Mouse (Mus musculus): ENCODE results near the gene Atg2a.

The Atg2a gene

DNA sequence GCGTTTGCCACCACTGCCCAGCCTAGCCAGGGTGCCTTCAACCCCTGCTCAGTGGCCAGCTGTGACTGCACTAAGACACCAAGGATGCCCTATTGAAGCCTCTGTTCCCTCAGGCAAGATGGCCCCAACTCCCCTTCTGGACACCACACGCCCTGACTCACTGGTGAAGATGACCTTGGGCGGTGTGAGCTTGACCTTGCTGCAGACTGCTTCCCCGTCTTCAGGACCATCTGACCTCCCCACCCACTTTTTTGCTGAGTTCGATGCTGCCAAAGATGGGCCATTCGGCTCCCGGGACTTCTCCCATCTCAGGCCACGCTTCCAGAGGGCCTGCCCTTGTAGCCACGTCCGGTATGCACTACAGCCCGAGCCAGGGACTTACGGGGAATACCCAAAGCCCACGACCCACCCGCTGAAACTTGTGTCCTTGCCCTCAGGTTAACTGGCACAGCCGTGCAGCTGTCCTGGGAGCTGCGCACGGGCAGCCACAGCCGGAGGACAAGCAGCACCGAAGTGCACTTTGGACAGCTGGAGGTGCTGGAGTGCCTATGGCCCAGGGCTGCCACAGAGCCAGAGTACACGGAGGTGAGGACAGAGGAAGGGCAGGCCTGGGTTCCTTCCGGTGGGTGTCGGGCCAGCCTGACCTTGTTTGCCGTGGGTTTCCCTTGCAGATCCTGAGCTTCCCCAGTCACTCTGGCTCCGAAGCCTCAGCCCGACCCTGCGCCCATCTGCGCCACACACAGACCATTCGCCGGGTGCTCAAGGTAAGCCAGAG is 6.2 kb downstream of the Atg2a start:
- DNase-seq (ENCODE audit: low read depth, low spot score), result peak; percentile 73

DNA sequence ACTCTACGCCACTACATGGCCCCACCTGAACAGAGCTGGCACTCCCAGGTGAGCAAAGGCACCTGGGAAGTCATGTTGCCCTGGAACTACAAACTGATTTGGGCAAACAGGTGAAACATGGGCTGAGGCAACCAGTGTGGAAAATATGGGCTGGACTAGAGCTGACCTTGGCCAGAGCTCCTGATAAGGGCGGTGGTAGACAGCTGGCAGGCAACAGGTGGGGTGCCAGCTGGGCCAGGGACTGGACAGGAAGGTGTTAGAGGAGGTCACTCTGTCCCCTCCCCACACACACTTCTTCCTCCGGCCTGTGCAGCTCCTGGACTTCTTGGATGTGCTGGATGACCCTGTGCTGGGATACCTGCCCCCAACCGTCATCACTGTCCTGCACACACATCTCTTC is 11.6 kb downstream of the Atg2a start:
- DNase-seq (ENCODE audit: low read depth, low spot score), result no peak

DNA sequence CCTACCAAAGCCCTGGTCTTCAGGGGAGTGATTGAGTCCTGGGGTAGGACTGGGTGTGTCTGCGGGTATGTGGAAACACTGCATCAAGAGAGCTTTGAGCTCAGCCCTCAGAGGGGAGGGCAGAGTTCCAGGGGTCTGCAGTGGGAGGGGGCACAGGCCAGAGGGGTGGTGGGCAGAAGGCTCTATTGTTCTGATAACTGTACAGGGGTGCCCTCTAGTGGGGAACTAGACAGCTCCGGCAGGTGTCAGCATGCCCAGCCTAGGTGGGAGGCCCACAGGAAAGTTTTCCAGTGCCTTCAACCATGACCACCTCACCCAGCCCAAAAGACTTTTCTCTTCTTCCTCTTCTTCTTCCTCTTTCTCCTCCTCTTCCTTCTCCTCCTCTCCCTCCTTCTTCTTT is 19.0 kb downstream of the Atg2a start:
- peak; percentile 52 for DNase-seq (ENCODE audit: low read depth, low spot score)

DNA sequence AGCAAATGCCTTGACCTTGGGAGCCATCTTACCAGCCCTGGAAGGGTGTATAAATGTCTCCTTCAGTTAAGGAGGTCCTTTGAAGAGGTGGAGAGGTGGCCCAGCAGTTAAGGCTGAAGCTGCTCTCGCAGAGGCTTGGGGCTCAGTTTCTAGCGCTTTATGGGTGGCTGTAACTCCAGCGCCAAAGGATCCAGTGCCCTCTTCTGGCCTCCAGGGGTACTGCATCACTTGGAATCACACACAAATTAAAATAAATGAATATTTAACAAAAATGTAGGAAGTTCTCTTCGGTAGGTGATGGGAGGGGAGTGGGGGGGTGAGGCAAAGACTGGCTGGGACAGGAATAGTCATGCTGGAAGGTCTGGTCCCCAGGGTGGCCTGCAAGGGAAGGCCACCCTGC is 19.5 kb downstream of the Atg2a start:
- DNase-seq (ENCODE audit: low read depth, low spot score), result peak; percentile 48

DNA sequence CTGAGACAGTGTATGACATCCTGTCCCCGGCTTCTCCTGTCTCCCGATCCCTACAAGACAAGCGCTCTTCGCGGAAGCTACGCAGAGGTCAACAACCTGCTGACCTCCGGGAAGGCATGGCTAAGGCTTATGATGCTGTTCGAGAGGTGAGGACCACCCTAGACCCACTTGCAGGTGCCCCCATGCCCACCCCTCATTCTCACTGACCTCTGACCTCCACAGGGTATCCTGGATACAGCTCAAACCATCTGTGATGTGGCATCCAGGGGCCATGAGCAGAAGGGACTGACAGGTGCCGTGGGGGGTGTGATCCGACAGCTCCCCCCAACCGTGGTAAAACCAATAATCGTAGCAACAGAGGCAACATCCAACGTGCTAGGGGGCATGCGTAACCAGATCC is 19.9 kb downstream of the Atg2a start:
- DNase-seq (ENCODE audit: low read depth, low spot score), result no peak

DNA sequence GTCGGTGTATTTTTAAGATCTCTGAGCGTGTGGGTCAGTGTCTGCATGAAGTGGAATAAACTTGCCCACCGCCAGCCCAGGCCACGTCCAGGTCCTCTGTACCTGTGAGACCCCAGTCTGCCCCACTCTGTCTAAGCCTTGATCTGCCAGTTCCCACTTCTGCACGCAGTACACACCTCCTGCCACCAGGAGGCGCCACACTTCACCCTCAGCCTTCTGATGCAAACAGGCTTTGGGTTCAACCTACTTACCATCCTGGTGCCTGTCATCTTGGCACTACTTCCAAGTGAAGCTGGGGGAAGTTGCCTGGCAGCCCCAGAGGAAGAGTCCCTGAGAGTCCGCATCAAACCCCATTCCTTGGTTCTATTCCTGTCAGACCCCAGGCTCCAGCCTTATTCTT is 20.8 kb downstream of the Atg2a start:
- peak; percentile 83 for DNase-seq (ENCODE audit: low read depth, low spot score)

DNA sequence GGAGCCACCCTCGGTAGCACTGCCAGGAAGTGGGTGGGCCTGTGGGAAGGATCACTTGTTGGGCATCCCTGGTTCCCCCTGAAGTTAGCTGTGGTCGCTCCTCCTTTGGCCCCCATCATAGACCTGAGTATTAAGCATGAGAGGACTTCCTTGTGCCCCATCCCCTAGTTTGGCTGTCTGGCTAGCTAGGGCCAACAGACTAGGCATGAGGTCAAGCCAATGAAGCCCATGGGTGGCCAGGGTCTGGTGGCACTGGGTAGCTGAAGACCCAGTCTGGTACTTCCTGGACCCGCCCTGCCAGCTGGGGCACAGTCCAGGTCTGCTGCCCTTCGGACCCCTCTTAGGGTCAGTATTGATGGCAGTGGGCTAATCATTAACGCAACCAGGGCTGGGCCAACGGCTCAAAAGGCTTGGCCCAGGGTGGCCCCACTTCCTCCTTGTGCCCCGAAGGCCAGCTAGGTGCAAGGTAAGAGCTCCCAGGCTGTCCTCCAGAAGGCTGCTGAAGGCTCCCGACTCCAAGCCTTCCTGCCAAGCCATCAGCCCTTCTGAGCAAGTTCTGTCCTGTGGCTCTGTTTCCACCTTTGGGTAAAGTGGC is 21.5 kb downstream of the Atg2a start:
- DNase-seq (ENCODE audit: low read depth, low spot score), result no peak

DNA sequence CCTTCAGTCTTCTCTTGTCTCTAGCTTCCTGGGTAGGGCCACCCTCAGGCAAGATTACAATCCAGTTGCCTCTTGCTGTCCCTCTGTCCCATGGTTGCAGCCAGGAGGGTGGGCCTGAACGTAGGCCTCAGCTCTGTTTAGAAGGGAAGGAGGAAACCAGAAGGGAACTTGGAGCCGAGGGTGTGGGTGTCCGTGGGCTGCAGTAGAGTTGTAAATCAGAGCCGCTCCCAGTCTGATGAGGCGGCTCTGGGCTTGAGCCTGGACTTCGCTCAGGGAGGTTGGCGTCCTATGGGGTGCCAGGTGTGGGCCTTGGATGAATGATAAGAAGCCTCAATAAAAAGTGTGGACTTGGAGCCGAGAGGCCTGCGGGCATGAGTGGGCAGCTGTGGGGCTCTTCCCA is 22.7 kb downstream of the Atg2a start:
- DNase-seq (ENCODE audit: low read depth, low spot score), result no peak

DNA sequence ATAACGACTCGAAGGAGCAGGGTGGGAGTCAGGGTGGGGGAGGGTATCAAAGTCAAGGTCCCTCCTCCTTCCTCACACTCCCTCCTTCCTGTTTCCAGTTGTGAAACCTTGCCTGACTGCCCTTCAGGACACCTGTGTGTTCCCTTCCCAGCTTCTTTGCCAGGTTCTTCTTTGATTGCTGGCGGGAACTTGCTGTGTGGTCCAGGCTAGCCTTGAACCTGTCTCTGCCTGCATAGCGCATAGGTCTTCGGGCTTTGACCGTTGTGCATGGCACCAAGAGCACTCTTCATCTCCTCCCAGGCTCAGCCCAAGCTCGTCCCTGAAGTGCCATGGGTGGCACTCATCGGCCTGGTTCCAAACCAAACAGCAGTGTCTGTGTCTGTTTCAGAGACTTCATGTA is 23.5 kb downstream of the Atg2a start:
- no peak for DNase-seq (ENCODE audit: low read depth, low spot score)

DNA sequence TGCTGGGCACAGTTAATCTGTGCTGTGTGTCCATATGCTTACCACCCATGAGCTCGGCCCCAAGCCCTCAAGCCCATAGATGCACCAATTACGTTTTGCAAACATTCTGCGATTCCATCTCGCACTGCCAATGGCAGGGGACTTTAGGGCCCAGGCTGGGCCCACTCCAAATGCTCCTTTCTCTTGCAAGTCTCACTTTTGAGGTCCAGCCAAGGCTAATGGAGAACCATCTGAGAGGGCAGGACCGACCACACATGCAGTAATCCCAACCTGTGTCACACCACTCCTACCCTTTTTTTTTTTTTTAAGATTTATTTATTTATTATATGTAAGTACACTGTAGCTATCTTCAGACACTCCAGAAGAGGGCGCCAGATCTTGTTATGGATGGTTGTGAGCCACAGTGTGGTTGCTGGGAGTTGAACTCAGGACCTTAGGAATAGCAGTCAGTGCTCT is 24.3 kb downstream of the Atg2a start:
- no peak for DNase-seq (ENCODE audit: low read depth, low spot score)

DNA sequence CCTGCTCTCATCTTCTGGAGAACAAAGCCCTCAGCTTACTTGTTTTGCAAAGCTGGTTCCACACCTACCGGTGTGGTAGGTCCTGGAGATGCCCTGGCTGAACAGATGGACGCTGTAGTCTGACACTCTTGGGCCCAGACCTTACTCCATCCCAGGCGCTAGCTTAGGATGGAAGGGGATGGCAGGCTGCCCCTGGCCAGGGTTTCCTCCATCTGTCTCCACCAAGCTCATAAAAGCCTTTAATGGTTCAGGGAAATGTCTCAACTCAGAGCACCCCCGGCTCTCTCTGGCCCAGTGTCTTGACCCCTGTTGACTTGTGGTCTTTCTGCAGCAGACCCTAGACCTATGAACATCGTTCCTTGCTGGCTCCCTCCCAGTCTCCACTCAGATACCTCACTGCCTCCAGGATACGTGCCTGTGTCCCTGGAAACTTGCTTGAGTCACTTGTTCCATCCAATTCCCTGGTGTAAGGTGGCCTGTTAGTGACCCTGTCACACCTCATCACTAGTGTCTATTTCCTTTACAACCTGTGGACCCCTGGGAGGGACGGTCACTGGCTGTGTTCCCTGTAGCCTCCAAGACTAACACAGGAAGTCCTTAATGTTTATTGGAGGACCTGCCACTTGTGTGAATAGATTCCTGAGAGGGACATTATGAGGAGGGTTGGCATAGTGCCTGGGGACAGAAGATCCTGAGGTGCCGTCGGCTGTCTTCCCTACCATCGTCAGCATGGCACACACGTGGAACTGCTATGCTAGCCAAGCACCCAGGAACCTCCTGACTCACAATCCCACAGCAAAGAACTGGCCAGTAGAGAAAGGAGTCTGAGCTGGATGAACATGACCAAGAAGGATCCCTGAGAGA is 26.1 kb downstream of the Atg2a start:
- DNase-seq (ENCODE audit: low read depth, low spot score), result no peak

DNA sequence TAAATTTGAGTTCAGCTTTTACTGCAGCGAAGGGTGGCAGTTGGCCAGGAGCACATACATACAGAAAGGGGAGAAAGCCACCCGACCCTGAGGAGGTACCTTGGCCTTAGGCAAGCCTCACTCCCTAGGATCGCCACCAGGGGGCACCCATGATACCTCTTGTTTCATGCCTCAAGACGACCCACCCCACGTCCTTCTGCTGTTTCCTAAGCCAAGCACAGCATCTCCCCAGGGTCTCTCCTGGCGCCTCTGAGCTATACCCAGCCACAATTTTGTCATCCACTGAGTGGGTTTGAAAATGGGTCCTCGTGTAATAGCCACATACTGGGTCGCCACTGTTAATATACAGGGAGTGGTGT is 26.7 kb downstream of the Atg2a start:
- DNase-seq (ENCODE audit: low read depth, low spot score), result peak; percentile 96

DNA sequence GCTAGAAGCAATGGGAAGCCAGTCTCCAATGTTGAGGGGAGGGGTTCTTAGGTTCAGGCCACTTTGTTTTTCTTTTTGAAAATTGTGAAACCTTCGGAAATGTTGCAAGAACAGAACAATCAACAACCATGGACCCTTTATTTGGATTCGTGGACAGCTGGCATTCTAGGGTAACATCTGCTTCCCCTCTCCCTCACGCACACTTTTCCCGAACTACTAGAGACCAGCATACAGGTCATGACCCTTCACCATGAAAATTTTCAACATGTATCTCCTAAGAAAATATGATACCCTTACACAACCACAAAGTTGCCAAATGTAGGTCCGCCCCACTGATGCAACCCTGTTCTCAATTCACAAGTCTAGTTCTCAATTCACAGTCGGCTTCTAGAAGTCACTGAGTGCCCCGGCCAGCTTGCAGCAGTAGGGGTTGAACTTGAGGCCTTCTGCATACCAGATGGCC is 27.2 kb downstream of the Atg2a start:
- no peak for DNase-seq (ENCODE audit: low read depth, low spot score)

DNA sequence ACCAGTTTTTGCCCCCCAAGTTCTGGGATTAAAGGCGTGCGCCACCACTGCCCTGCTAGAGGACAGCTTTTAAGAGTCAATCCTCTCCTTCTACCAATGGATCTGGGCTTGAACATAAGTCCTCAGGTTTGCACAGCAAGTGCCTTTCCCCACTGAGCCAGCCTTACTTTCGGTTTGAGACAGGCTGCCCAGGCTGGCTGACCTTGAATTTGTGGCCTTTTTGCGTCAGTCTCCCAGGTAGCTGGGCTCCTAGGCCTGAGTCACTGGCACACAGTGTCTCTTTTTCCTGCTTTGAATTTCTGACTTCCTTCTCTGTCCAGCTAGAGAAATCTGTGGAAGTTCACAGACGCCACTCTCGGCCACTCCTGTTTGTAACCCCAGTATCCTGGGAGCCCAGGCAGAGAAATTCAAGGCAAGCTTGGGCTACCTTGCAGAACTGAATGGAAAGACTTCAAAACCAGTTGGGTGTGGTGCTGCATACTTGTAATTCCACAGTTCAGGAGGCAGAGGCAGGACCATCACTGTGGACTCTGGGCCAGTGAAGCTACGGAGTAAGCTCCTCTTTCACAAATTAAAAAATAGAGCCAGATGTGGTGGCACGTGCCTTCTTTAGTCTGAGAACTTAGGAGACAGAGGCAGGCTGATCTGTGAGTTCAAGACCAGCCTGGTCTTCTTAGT is 28.5 kb downstream of the Atg2a start:
- peak; percentile 90 for DNase-seq (ENCODE audit: low read depth, low spot score)

DNA sequence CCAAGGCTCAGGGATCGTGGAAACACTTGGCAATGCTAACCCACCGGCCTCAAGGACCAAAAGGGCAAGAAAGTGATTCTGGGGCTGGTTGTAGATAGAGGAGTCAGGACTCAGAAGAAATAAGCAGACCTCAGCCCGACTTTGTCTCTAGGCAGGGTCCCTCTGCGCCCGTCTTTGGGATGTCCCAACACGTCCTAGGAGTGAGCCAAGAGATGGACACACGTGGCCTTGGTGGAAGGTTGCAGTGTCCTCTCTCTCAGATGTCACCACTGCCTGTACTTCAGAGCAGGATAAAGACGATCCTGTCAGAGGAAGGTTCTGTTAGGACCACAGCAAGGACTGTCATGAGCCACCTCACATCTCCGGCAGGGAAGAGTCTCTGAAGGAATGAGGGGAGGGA is 29.2 kb downstream of the Atg2a start:
- DNase-seq (ENCODE audit: low read depth, low spot score), result peak; percentile 39

DNA sequence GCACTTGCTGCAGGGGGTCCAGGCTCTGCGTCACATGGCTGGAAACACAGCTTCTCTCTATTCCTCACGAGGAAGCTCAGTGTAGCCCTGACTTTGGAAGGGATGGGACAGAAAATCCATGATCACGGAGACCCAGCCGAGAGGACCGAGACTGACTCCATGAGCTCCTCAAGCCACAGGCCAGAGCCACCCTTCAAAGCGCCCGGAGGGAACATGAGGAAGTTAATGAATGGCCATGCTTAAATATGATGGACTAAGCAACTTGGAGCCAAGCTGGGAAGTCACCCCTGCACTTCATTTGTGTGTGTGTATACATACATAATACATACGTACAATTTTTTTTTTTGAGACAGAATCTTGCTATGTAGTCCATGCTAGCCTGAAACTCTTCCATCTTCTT is 29.7 kb downstream of the Atg2a start:
- DNase-seq (ENCODE audit: low read depth, low spot score), result no peak

DNA sequence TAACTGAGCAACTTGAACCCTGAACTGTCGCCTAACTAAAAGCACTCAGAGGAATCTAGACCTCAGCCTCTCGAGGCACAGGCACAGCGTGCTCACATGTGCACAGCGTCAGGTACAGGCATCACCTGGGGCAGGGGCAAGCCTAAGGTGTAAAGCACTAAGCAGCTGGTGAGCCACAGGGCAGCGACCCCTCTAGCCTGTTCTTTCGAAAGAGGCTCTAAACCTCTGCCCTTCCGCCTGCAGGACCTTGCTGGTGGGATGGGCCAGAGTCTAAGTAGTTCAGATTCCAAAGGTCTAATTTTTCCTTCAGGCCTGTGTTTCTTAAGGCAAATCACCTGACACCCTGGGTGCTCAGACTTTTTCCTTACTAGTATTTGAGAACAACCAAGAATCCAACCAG is 30.6 kb downstream of the Atg2a start:
- no peak for DNase-seq (ENCODE audit: low read depth, low spot score)

DNA sequence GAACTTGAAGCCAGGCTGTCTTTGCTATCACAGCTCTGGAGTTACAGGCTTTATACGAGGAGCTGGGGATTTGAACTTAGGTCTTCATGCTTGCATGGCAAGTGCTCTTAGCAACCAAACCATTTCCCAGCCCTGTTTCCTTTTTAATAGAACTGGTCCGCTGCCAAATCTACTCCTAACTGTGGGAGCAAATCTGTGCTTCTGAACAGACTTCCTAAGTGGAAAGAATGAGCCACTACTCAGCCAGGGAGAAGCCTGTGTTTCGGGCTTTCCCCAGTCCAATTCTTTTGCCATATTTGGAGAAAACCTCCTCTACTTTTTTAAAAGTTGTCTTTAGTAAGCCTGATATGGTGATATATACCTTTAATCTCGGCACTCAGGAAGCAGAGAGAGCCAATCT is 31.3 kb downstream of the Atg2a start:
- no peak for DNase-seq (ENCODE audit: low read depth, low spot score)

DNA sequence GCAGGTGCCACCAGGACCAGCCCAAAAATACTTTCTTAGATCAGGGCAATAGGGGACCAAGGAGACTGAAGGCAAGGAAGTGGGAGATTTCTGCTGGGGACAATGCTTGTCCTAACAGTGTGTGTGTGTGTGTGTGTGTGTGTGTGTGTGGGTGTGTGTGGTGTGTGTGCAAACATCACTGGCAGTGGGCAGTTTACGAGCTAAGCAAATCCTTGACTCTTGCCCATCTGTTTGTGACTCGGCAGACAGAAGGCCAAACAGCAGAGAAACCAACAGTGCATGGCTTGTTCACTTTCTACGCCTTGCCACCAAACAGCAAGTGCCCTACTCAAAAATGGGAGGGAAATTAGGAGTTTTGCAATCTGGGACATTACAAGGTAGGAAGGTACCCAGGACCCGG is 32.1 kb downstream of the Atg2a start:
- DNase-seq (ENCODE audit: low read depth, low spot score), result no peak

DNA sequence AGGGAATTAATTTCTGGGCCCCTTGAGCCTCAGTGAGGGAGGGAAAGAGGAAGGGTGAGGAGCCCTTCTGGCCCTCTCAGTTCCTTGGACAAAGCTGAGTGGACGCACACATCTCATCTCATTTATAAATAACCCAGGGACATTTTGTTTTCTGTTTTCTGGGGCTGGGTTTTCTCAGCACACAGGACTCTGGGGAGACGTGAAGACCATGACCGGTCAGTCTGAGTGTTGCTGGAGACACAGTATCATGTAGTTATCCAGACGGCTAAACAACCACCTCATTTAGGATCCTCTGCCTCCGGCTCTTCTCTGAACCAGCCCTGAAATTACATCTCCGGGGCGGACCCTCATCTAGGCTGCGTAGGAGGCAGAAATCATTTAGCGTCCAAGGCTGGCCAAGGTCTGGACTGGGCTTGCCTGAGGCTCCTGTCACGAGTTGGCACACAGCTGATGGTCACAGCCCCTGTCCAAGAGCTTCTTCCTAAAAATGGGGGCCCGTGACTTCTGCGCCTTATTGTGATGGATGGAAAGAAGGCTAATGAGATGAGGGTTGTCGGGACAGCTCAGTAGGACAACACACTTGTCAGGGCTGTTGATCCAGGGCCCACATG is 32.6 kb downstream of the Atg2a start:
- DNase-seq (ENCODE audit: low read depth, low spot score), result no peak

DNA sequence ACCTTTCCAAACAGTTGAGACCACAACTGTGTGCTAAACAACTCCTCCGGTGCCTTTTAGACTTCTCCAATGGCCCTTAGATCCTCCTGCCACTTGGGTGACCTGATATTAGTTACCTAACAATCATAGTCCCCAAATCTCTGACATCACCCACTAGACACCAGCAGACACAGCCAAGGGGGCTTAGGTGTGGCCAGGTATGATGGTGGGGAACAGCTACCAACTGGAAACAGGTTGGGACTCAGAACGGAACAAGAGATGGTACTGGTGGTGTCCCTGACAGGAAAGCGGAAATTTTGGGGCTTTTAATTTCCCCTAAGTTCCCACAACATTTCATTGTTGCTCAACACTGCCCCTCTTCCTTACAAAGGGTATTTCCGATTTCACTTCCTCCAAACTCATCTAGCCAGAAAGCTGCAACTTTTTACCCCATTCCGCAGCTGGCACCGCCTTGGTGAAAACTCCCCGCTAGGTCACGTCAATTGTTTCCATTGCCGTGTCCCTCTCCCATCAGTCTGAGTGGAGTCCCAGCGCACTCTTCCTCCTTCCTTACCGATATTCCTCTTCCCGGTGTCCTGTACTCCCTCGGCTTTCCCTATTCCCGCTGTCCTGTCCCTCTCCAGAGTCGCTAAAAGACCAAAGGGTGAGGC is 34.4 kb downstream of the Atg2a start:
- DNase-seq (ENCODE audit: low read depth, low spot score), result no peak

Measured in ES-CJ7 (cell line).